Comparison of ENCODE assay signal across 20 mouse cellular contexts in the genomic region with DNA sequence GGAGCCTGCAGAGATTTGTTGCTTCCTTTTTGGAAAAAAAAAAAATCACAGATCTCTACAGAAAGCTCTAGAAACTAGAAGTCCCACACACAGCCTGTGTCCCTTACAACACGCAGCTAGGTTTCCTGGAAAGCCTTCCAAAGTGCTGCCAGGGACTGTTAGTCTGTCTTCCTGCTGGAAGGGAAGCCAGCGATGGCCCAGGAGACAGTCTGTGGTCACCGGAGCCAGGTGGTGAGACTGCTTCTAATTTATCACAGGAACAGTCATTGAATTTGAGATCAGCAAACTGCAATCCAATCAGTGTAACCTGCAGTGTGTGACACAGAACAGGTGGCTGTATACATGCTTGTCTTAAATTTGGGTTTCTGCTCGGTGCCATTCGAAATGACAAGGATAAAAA. TPM values are rescaled to one million over a fixed set of nuclear protein-coding genes. Genes with fewer than 3 reads are reported as not detected.
DNase-seq lines count a peak whose midpoint lies in the region.
"Had no signal": no experiment of that assay in that cellular context is flagged by ENCODE, and none has a peak within 500 bp of the region (broad histone marks: within the 10 kb centered on the region; RNA-seq: fewer than 3 reads in every experiment).

No protein-coding gene starts in this region.

- DNase-seq in cerebellum, postnatal 14 days: peak; percentile 57 to 61
- DNase-seq in cerebellum, adult 8-10 months: no peak
- peak; percentile 69 for DNase-seq in heart, adult 11 months
- no peak for DNase-seq in heart, embryonic 10.5 days (ENCODE audit: low spot score)
- DNase-seq in brain, adult 2 months (ENCODE audit: low read depth, low spot score): peak; percentile 24
- no peak for DNase-seq in lung, postnatal 36 days
- DNase-seq: adrenal gland, adult 2 months; adrenal gland, postnatal 14 days; forebrain, postnatal 0 days; gastrocnemius, adult 2 months; gastrocnemius, postnatal 14 days; heart, postnatal 10 days; heart, postnatal 36 days; kidney, adult 2 months had no signal

- H3K27me3 ChIP-seq in heart, embryonic 10.5 days (ENCODE audit: insufficient read depth, poor library complexity, severe bottlenecking): no peaks in the 10 kb centered on the region
- H3K27me3 ChIP-seq: embryonic facial prominence, embryonic 12.5 days; embryonic facial prominence, embryonic 15.5 days; heart, embryonic 12.5 days; heart, embryonic 15.5 days had no signal

- no peaks in the 10 kb centered on the region for H3K4me1 ChIP-seq in heart, embryonic 10.5 days
- H3K4me1 ChIP-seq: embryonic facial prominence, embryonic 12.5 days; embryonic facial prominence, embryonic 15.5 days; heart, embryonic 12.5 days; heart, embryonic 15.5 days; hindbrain, embryonic 10.5 days had no signal

- H3K9me3 ChIP-seq in heart, embryonic 10.5 days: no peaks in the 10 kb centered on the region
- H3K9me3 ChIP-seq: embryonic facial prominence, embryonic 12.5 days; embryonic facial prominence, embryonic 15.5 days; heart, embryonic 15.5 days; hindbrain, embryonic 10.5 days had no signal

- WGBS in heart, embryonic 10.5 days: 85% methylated on average over 5 of the region's 5 CpGs

- H3K27ac ChIP-seq in heart, embryonic 10.5 days: no peak overlapping the region
- H3K27ac ChIP-seq: embryonic facial prominence, embryonic 12.5 days; embryonic facial prominence, embryonic 15.5 days; gastrocnemius, adult 2 months; heart, embryonic 15.5 days; hindbrain, embryonic 10.5 days; hindbrain, embryonic 14.5 days had no signal

- no peak overlapping the region for H3K4me3 ChIP-seq in heart, embryonic 10.5 days
- H3K4me3 ChIP-seq: embryonic facial prominence, embryonic 12.5 days; embryonic facial prominence, embryonic 15.5 days; gastrocnemius, adult 2 months; heart, embryonic 12.5 days; heart, embryonic 15.5 days; hindbrain, embryonic 10.5 days had no signal

- H3K36me3 ChIP-seq in heart, embryonic 10.5 days: no peaks in the 10 kb centered on the region
- H3K36me3 ChIP-seq: embryonic facial prominence, embryonic 12.5 days; embryonic facial prominence, embryonic 15.5 days; heart, embryonic 12.5 days; heart, embryonic 15.5 days; hindbrain, embryonic 10.5 days had no signal

RNA-seq across cellular contexts. Expression of a gene that starts 41.7 kb away (rescaled TPM):
- 0.31 and 0.47 TPM in 2 replicates for polyA plus RNA-seq in heart, embryonic 10.5 days (2016; fragmentation: Nextera tagmentation; extraction: Ambion mirVana)

Comparison
In these comparisons a context has a peak if more than half of its experiments do, and no peak if none do; other contexts are left out.
1. DNase-seq: peak in cerebellum, postnatal 14 days (2 of 2), heart, adult 11 months (single experiment) and brain, adult 2 months (single experiment); none in cerebellum, adult 8-10 months (single experiment), heart, embryonic 10.5 days (single experiment) and lung, postnatal 36 days (single experiment).